Mouse (Mus musculus): ENCODE results near the gene Gucy1b1. TPM values are rescaled to one million over a fixed set of nuclear protein-coding genes. Genes with fewer than 3 reads are reported as not detected.
A peak's percentile ranks its signal among the peaks of the same experiment; 100 is the strongest.

The Gucy1b1 gene
- total RNA-seq (2021) = 1 to 10 TPM; 3.8 TPM
- long read RNA-seq, experiment 1, partial matches to known transcripts = 0 of 2 reads
- long read RNA-seq, experiment 1, other reads (novel, unspliced or antisense) = 0 of 2 reads
- long read RNA-seq, experiment 2, partial matches to known transcripts = 0 of 4 reads
- long read RNA-seq, experiment 2, other reads (novel, unspliced or antisense) = 0 of 4 reads

- peak; percentile 69 for DNase-seq
These were observed at the start of gene Gucy1b1 for GRCm38 (mm10) chr3:82074201-82074851. TSS of gene Gucy1b1 (minus strand) at chr3:82074689.

GRCm38 (mm10) chr3:82118916-82119315 lies 44.4 kb upstream of the Gucy1b1 start:
- DNase-seq = no peak

GRCm38 (mm10) chr3:82112439-82112838 lies 38.0 kb upstream of the Gucy1b1 start:
- DNase-seq = no peak

- DNase-seq = no peak
These were observed 37.5 kb upstream of the Gucy1b1 start for GRCm38 (mm10) chr3:82111986-82112385.

- DNase-seq = no peak
These were observed 34.5 kb upstream of the Gucy1b1 start for GRCm38 (mm10) chr3:82108951-82109350.

GRCm38 (mm10) chr3:82104229-82104628 lies 29.7 kb upstream of the Gucy1b1 start:
- no peak for DNase-seq

- DNase-seq = no peak
These were observed 24.6 kb upstream of the Gucy1b1 start for GRCm38 (mm10) chr3:82099127-82099526.

- no peak for DNase-seq
These were observed 22.3 kb upstream of the Gucy1b1 start for GRCm38 (mm10) chr3:82096801-82097200.

GRCm38 (mm10) chr3:82073741-82074181 lies 728 bp downstream of the Gucy1b1 start:
- peak; percentile 69 for DNase-seq

GRCm38 (mm10) chr3:82067830-82068229 lies 6.7 kb downstream of the Gucy1b1 start:
- no peak for DNase-seq

- DNase-seq = no peak
These were observed 12.9 kb downstream of the Gucy1b1 start for GRCm38 (mm10) chr3:82061402-82062180.

- no peak for DNase-seq
These were observed 17.3 kb downstream of the Gucy1b1 start for GRCm38 (mm10) chr3:82057201-82057600.

- no peak for DNase-seq
These were observed 20.1 kb downstream of the Gucy1b1 start for GRCm38 (mm10) chr3:82054283-82054974.

GRCm38 (mm10) chr3:82052029-82052428 lies 22.5 kb downstream of the Gucy1b1 start:
- DNase-seq = no peak

GRCm38 (mm10) chr3:82051468-82051867 lies 23.0 kb downstream of the Gucy1b1 start:
- no peak for DNase-seq

- DNase-seq = no peak
These were observed 25.8 kb downstream of the Gucy1b1 start for GRCm38 (mm10) chr3:82048681-82049080.

- no peak for DNase-seq
These were observed 26.4 kb downstream of the Gucy1b1 start for GRCm38 (mm10) chr3:82048078-82048477.

- no peak for DNase-seq
These were observed 27.3 kb downstream of the Gucy1b1 start for GRCm38 (mm10) chr3:82047100-82047753.

GRCm38 (mm10) chr3:82046087-82046486 lies 28.4 kb downstream of the Gucy1b1 start:
- no peak for DNase-seq

GRCm38 (mm10) chr3:82044902-82045301 lies 29.6 kb downstream of the Gucy1b1 start:
- DNase-seq = no peak

GRCm38 (mm10) chr3:82043676-82044075 lies 30.8 kb downstream of the Gucy1b1 start:
- DNase-seq = no peak
